Mouse (Mus musculus) frontal cortex, adult 2 months (tissue): ENCODE results near the gene Wwox. TPM values are rescaled to one million over a fixed set of nuclear protein-coding genes. Genes with fewer than 3 reads are reported as not detected.

ENCODE experiments used
- DNase-seq, 2 experiments: peaks; one replicate each; pipeline ENCODE4 v3.0.0; 2022; ENCODE audit warnings: low spot score in 1 of 2; ENCODE audit errors: extremely low spot score in 1 of 2
- polyA plus RNA-seq: library from polyadenylated mRNA; depleted of rRNA; stranded (reverse); fragments of >200 nt; gene quantifications from 2 replicates; pipeline ENCODE4 v1.2.3, GENCODE M21; 2012

The Wwox gene
- polyA plus RNA-seq, 1 experiment: 17.9 TPM

DNA sequence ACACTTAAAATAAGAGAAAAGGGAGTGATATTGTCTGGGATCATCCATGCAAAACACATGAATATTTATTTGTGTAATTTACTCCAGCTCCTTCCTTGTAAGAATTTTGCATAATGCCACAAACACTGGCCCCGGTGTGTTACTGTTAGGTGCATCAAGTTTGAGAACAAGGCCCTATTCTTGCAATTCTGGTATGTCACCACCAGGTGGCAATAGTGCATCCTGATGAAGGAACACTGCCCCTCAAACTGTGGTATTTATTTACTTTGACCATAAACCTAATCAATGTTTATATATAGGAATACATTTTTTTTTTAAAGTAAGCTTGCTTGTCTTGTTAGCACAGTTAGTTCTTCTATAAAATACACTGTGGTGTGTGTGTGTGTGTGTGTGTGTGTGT lies 493.8 kb downstream of the Wwox start:
- DNase-seq: peak in 1 of 2 experiments; percentile 13

DNA sequence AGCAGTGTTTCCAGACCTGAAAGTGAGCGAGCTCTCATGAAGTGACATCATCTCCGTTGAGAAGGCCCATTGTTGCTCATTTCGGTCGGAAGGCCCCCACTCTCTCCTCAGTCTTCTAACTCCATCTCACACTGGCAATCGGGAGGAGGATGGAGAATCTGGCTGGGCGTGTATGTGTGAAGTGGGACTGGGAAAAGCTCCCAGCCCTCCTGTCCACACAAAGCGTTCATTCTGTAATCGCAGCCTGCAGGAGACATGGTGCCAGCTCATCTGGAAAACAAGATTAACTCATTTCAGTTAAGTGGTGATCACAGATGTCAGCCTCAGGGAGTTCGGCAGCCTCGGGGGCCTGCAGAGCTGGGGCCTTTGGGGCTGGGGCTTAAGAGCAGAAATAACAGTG lies 497.4 kb downstream of the Wwox start:
- peak in 1 of 2 experiments; percentile 12 for DNase-seq

DNA sequence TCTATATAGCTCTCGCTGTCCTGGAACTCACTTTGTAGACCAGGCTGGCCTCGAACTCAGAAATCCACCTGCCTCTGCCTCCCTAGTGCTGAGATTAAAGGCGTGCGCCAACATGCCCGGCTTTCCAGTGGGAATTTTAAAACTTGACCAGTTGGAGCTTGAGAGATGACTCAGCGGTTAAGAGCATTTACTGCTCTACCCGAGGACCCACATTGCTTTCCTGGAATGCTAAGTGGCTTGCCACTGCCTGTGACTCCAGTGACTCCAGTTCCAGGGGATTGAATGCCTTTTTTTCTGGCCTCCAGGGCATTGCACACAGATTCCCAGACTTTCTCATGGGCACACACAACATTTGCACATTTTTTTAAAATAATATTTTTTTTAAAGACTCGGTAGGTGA lies 499.9 kb downstream of the Wwox start:
- DNase-seq: no peak

DNA sequence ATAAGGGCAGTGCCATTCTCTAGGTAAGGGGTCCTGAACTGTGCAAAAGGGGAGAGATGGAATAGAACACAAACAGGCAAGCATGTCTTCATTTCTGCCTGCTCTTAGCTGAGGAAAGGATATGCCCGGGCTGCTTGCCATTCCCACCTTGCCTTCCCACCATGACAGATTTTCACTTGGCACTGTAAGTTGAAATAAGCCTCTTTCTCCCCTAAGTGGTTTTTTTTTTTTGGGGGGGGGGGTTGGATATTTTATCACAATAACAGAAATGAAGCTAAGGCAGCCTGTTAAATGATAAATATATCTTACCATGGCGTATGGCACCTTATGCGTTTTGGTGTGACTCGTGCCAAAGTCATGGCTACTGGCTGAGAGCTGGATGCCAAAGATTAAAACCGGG lies 501.6 kb downstream of the Wwox start:
- no peak for DNase-seq

DNA sequence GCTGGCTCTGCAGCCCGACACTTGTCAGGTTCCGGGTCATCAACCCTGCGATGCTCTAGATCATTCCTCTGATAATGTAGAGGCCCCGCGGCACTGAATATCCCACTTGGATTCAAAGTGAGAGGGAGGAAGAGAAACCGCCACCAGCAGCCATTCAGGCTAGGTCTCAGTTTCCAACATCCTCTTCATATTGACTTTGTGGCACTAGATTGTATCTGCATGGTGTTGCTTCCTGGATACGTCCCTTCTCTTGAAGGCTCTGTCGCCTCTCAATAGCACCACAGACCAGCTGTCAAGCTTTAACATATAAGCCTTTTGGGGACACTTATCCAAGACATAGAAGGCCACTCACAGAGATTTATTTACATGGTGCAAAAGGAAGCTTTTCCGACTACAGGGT lies 502.2 kb downstream of the Wwox start:
- DNase-seq: no peak

DNA sequence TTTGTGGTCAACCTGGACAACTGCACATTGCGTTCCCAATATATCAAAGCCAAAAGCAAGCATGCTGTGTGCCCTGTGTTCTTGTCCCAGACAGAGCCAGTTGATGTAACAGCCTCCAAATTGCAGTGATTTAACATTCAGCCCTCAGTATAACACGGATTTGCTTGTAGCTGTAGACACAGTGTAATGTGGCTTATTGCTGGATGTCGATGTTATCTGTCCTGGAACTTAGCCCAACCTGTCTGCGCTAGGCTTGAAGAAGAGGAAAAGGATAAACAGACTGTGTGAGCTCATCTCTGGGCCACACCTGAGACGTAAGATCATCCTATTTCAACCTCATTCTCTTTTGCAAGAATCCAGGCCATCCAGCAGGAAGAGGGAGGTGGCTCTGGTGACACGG lies 508.5 kb downstream of the Wwox start:
- no peak for DNase-seq

DNA sequence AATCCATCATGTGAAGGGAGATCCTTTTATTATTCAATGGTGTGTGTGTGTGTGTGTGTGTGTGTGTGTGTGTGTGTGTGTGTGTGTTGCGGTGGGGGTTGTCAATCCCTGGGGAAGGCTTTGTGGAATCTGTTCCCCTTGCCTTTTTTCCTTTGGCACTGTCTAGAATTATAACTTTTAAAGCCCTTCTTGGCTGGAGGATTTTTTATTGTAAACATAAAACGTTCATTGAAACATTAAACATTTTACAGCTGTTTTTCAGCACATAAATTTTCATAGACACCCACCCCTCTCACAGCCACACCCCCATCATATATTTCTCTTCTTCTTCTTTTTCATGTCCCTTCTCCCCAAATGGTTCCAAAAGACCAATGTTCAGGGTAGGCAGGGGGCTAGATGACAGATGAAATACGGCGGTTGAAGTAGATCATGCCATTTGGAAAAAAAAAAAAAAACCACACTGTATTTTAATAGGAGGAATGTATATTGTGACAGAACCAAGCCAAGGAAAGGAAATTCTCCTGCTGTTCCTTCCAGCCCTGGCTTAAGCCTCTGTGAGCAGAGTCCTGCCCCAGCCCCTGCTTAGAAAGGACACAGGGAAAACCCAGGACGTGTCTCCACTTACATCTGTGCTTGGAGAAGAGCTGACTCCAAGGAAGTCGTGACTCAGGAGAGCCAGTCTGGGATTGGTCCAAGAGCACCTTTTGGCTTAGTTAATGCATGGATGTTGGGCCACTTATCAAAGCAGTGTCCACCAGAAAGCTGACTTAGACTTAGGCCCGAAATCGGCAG lies 517.1 kb downstream of the Wwox start:
- no peak for DNase-seq

DNA sequence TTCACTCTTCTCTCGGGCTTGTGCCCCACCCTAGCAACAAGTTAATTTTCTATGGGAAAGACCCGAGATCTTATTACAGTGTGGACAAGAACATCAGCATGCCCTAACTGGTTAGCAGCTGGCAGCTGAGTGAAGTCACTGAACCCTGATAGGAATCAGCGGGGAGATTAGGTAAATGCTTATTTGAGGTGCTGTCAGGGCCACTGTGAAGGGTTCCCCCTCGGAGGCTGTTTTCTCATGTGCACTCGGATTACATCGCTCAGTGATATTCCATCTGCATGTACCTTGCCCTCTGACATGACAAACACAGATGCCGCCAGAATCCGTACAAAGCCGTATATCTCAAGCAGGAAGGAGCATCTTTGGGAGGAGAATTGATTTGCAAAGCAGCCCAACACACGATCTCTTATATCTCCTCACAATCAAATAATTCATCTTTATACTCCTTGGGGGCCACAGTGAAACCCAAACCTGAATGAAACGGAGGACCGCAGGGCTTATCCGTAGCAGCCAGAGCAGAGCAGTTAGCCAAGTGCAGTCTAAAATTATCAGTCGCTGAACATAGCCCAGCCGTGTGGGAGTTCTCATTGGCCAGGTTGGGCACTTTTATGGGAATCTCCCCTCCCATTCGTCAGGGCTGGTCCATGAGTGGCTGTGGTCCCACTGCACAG lies 519.1 kb downstream of the Wwox start:
- DNase-seq: no peak

DNA sequence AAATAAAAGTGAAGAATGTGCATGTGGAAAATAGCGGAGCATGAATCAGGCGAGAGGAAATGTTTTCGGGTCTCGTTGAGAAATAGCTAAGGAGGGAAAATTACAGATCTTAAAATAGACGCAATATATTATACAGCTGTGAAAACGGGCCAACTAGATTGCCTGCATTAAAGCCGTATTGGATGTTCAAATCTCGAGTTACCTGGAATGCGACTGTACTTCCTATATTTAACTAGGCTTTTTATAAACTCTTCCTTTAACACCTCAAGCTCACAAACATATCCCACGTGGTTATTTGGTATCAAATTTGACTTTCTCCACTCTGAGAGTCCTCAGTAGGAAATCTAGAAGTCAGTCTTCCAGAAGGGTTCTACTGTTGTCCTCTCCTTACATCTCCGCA lies 520.0 kb downstream of the Wwox start:
- no peak for DNase-seq

DNA sequence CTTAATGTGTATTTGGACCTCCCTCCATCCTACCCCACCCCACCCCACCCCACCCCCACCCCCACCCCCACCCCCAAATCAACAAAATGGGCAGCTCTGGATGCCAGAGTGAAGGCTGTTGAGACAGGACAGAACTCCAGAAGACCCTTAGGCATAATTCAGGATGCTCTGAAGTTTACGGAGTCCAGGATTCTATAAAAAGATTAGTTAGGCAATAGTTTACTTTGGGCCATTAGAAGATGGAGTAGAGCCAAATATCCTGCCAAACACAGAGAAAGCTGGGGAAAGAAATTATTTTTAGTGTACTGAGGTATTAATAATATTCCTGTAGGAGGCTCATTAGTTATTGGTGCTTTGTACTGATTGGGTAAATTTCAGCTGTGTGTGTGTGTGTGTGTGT lies 523.0 kb downstream of the Wwox start:
- DNase-seq: no peak

DNA sequence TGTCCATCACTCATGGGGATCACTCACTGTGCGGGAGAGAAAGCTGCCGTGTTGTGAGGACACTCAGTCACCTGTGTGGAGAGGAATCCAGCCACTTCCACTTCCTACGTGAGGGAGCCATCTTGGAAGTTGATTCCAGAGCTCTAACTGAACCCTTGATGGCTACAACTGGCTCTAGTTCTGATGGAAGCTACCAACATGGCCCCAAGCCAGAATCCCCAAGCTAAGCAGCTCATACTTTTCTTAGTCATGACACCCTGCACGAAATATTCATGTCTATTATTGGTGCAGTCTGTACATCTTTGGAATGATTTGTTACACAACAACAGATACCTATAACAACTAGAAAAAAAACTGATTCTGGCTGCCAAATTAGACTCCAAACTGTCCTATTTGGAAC lies 523.8 kb downstream of the Wwox start:
- no peak for DNase-seq

DNA sequence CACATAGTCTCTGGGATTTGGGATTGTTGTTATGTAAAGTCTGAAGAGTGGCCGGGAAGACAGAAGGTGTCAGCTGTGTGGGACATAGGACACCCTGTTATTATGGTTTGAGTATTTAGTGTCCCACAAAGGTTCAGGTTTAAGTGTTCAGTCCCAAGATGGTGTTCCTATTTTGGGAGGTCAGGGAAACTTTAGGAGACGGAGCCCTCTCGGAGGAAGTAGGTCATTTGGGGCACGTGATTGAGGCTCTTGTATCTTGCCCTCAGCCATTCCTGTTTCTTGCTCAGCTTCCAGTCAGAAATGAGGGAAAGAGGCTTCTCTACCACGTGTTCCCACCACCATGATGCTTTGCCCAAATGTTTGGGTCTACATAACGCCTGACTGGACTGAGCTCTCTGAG lies 524.8 kb downstream of the Wwox start:
- DNase-seq: no peak

DNA sequence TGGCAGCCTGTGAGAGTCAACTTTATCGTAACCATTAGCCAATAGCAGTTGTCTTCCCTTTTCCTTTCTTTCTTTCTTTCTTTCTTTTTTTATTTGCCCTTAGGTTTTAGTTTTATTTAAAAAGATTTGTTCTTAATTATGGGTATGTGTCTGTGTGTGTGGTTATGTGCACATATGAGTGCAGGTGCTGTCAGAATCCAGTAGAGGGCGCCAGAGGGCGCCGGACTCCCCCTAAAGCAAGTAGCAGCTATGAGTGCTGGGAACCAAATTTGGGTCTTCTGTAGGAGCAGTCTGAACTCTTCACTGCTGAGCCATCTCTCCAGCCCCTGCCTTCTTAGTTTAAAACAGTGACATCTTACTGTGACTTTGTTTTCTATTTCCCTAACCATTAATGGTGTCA lies 529.4 kb downstream of the Wwox start:
- no peak for DNase-seq

DNA sequence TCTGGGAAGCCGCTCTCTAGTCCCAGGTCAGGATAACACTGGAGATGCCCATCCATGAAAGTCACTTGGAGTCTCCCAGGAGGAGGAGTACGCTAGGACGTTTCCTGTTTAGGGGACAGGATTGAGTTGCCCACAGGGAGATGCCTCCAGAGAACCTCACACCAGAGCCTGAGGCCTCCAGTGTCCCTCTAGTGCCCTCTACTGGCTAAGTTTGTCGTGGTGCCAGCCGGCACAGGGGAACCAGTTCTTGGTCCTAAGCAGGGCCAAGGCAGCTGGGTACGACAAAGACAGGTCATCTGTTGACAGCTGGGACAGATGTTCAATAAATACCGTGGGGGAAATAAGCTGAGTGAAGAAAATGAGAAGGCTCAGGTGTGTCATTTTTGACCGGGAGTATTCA lies 531.9 kb downstream of the Wwox start:
- DNase-seq: peak; percentile 14 to 92

DNA sequence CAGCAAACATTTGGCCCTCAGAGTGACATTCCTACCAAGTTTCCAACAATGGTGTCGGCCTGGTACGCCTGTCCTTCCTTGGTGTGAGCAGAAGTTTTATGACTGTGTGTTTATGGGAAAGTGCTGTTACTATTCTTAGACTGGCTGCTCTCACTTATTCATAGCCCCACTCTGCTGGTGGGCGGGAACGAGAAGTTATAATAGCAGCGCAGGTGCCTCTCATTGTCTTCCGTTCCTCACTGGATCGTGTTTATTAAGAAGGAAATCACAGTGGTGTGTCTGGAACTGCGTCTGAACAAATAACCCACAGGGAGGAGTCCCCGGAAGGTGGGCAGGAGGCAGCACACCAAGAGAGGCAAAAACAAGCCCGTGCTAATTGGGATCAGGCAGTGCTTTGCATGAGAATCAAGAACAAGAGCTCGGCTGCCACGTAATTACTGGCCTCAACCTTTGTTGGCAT lies 533.6 kb downstream of the Wwox start:
- peak; percentile 3 to 8 for DNase-seq

DNA sequence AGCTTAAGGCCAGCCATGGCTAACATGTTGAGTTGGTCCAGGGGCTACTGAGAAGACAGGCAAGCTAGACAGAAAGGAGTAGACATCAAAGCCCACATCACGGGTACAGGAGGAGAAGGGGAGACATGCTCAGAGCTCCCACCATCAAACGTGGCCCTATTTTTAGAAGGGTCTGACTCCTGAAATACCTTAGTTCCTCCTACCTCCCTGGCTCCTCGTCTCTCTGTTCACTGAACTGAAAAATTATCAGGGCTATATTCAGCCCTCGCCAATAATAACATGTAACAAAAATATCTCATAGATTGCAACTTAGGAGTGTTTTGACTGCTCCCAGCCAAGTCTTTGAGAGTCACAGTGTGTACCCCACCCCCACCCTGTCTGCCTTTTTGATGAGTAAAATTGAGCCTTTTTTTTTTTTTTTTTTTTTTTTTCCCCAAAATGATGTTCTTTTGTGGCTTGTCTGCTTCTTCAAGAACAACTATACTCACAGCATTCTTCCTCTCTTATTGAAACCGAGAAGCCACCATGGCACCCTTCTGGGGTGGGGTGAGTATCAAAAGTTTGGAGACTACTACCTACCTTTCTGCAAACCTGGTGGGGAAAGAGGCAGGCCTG lies 535.0 kb downstream of the Wwox start:
- no peak for DNase-seq

DNA sequence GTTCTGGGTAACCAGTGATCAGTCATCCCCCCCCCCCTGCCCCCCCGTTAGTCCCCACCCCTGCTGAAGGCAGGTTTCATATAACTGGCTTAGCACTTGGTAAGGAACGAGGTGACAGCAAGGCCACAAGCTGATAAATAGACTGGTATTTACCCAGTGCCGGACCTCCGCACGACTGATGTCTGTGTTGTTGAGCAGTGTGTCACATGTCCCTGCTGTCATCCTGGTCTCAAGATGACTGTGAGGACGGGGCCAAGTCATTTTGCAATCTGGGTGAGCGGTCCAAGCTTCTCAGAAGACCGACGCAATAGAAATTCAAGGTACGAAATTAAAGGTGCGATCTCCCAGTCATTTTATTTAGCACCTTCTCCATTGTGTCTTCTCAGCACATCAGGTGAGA lies 538.3 kb downstream of the Wwox start:
- DNase-seq: no peak

DNA sequence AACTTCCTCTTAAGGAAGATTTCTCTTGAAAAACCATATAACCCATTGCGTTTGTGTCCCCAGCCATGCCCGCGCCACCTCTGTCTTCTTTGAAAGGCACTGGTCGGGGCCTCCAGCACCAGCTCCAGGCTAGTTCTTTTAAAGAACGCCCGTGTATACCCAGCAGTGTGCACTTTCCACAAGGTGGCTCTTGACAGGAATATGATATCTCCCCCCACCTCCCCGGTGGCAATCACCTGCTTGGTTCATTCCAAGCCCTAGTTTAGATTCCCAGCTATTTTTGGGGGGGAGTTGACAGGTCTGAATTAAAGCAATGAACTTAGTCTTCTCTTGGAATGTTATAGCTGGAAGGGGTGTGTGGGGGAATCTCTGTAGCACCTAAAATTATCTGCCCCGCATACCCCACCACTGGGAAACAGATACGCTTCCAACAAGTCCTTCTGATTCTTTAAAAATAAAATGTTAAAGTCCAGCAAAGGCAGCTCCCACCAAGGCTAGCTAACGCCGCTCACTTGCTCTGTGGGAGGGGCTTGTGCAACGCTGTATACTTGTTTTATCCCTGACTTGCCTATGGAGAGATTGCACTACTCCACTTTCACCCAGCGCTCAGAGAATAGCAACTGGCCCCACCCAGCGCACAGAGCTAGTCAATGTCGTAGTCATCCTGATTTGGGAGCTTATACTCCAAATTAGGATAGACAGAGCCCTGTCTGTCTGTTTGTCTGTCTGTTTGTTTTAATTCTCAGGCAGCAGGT lies 538.9 kb downstream of the Wwox start:
- DNase-seq: no peak

DNA sequence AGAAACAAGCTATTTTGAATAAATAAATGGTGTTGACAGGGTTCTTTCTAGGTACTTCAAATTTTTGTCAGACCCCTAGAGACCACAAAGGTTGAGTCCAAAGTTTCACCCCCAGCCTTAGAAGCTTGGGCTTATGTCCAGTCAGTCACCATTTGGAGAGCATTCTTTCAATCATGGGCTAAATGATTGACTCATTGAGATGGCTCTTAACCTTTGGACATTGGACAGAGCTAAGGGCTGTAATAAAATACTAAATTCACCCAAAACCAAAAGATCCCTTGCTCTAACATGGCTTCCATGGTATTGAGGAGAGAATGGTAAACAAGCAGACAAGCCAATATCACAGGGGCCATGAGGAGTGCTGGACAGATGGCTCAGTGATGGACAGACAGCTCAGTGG lies 540.2 kb downstream of the Wwox start:
- DNase-seq: no peak

DNA sequence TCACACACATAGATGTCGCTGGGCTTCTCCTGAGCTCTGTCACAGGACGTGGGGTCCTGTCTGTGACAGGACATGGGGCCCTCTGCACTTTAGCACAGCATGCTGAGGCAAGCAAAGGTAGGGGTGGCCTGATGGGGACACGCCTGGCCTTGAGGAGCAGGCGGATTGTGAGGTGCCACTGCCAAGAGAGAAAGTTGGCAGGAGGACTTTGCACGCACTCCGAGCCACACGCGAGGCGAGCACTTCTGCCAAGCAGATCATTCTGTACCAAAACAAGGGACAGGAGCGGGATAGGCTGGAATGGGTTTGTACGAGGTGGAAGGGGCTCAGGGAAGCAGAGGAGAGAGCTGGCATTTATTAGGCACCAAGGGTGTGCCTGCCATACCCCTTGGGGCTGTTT lies 543.3 kb downstream of the Wwox start:
- DNase-seq: no peak

DNA sequence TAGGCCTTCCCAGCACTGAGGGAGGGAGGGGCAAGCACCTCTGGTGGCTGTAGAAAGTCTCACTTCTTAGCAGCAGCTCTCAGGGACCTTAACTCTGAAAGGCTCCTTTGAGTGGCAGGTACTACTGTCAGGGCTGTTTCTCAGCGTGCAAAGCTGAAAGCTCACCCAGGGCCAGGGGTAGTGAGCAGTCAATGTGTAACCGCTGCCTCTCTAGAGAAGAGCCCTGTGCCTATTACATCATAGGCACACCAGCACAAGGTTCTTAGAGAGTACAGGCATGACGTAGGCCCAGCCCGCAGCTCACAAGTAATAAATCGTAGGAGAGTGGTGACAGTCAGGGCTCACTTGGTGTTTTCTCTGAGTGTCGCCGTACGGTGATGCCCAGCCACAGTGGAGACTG lies 545.0 kb downstream of the Wwox start:
- no peak for DNase-seq
